Mouse (Mus musculus): Measurements from ENCODE around the gene Zc3h12a. TPM values are rescaled to one million over a fixed set of nuclear protein-coding genes. Genes with fewer than 3 reads are reported as not detected.

The Zc3h12a gene
- polyA plus RNA-seq, 1 experiment from 2014 or later = 0.90 TPM

- DNase-seq (ENCODE audit: low spot score) = no peak
- Histone ChIP-seq H3K9ac (ENCODE audit: low read length) (no peak overlapping the region), H3K9me3 (ENCODE audit: control insufficient read depth, low read length) (no peaks in the 10 kb centered on the region), H3K4me2 (ENCODE audit: low read depth) (no peak overlapping the region), H3K36me3 (ENCODE audit: control insufficient read depth, insufficient read depth, low read length) (no peaks in the 10 kb centered on the region), H3K27me3 (ENCODE audit: control insufficient read depth, insufficient read depth, low read length) (0 out of 2 replicates have a peak, but pooled peaks cover 2% of the 10 kb centered on the region), H3K4me1 (ENCODE audit: control insufficient read depth, insufficient read depth, low read length) (peaks cover 5% of the 10 kb centered on the region; the same call in 1 of the 2 replicates), H3K27ac (ENCODE audit: low read depth, low read length) (no peak overlapping the region), H3K4me3 (ENCODE audit: low read depth, low read length) (no peak overlapping the region)
- ATAC-seq (ENCODE audit: insufficient read depth, low FRiP score, low TSS enrichment) = no peak
- WGBS = 46% methylated on average over 7 of the region's 7 CpGs
Observed at GRCm38 (mm10) chr4:125124424-125125209, 3.0 kb downstream of the Zc3h12a start.

DNA sequence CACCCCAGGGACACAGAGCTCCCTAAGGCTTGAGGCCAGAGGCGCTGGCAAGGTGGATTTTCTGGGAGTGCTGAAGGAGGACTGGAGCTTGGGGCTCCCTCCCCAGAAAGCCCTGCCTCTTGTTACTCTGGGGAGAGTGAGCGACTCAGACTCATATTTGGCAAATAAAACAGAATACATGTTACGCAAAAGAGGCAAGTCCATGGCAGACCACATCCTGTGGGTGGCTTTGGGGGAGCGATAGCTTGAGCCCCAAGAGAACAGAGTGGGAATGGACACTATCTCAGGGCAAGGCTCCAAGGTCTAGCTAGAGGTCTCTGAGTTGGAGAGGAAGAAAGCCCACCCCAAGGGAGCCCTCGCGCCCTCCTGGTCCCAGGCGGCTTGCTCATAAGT, 4.4 kb downstream of the Zc3h12a start:
- Histone ChIP-seq H3K9me3 (ENCODE audit: control insufficient read depth, low read length) (no peaks in the 10 kb centered on the region), H3K9ac (ENCODE audit: low read length) (no peak overlapping the region), H3K36me3 (ENCODE audit: control insufficient read depth, insufficient read depth, low read length) (no peaks in the 10 kb centered on the region), H3K4me1 (ENCODE audit: control insufficient read depth, insufficient read depth, low read length) (peaks cover 5% of the 10 kb centered on the region; the same call in 1 of the 2 replicates), H3K27me3 (ENCODE audit: control insufficient read depth, insufficient read depth, low read length) (no peaks in the 10 kb centered on the region), H3K4me3 (ENCODE audit: low read depth, low read length) (no peak overlapping the region), H3K4me2 (ENCODE audit: low read depth) (no peak overlapping the region), H3K27ac (ENCODE audit: low read depth, low read length) (no peak overlapping the region)
- DNase-seq (ENCODE audit: low spot score) = no peak
- no peak for ATAC-seq (ENCODE audit: insufficient read depth, low FRiP score, low TSS enrichment)
- WGBS = 74% methylated on average over 7 of the region's 7 CpGs

DNA sequence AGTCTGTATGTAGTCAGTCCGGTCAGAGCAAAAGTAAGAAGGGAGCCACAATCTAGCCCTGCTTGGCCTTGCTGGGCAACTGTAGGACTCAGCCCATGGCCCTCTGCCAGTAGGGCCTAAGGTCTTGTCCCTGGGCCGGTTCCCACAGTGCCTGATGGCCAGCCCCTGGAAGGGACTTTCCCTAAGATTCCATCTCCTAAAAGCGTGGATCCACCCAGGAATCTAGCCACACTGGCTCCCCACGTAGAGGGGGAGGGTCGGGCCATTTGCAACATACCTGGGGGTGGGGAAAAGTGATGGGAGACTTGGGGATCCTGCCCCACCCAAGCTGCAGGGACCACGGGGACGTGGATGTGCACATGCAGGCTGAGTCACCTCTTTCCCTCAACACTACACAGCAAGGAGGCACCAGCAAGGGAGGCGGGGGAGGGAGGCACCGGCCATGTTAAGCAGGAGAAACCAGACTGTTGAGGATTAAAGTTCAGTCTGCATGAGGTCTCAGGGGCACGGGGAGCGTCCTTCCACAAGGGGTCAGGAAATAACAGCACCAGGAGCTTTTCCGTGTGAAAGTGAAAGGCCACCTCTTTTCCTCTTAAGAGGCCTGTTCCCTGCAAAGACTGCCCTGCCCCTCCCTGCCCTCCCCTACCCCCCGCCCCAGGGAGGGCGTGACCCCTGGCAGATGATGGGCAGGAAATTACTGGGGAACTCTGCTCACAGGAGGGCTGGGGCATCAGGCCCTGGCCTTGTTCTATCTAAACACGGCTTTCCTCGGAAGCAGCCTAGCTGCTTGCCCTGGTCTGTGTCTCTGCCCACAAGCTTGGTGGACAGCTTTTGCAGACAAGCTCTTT, 5.0 kb downstream of the Zc3h12a start:
- Histone ChIP-seq H3K4me1 (ENCODE audit: control insufficient read depth, insufficient read depth, low read length) (peaks cover 5% of the 10 kb centered on the region; the same call in 1 of the 2 replicates), H3K9me3 (ENCODE audit: control insufficient read depth, low read length) (no peaks in the 10 kb centered on the region), H3K27me3 (ENCODE audit: control insufficient read depth, insufficient read depth, low read length) (no peaks in the 10 kb centered on the region), H3K4me3 (ENCODE audit: low read depth, low read length) (no peak overlapping the region), H3K36me3 (ENCODE audit: control insufficient read depth, insufficient read depth, low read length) (no peaks in the 10 kb centered on the region), H3K4me2 (ENCODE audit: low read depth) (no peak overlapping the region), H3K27ac (ENCODE audit: low read depth, low read length) (no peak overlapping the region), H3K9ac (ENCODE audit: low read length) (no peak overlapping the region)
- no peak for DNase-seq (ENCODE audit: low spot score)
- WGBS = 20% methylated on average over 16 of the region's 16 CpGs
- ATAC-seq (ENCODE audit: insufficient read depth, low FRiP score, low TSS enrichment) = no peak

DNA sequence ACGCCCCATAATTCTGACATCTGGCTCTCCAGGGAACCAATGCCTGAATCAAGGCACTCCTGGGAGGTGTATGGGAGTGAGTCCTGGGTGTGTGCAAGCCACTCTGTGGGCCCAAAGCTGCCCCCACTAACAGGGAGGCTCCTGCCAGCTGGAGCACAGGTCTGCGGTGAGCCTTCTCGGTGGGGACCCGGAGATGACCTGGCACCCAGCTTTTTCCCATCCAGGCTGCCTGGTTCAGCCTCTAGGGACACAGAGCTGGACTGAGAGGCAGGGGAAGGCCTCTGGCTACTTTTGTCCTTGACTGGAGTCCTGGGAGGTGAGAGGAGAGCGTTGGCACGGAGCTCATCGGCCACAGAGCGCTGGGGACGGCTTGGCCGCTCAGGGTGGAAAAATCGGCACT, 7.9 kb downstream of the Zc3h12a start:
- no peaks in the 10 kb centered on the region for H3K9me3 ChIP-seq (ENCODE audit: control insufficient read depth, low read length)
- ATAC-seq (ENCODE audit: insufficient read depth, low FRiP score, low TSS enrichment) (no peak), DNase-seq (ENCODE audit: low spot score) (no peak)
- no peak overlapping the region for H3K4me2 ChIP-seq (ENCODE audit: low read depth)
- no peak overlapping the region for H3K9ac ChIP-seq (ENCODE audit: low read length)
- no peak overlapping the region for H3K4me3 ChIP-seq (ENCODE audit: low read depth, low read length)
- WGBS = 93% methylated on average over 11 of the region's 11 CpGs
- no peaks in the 10 kb centered on the region for H3K36me3 ChIP-seq (ENCODE audit: control insufficient read depth, insufficient read depth, low read length)
- H3K27me3 ChIP-seq (ENCODE audit: control insufficient read depth, insufficient read depth, low read length) = no peaks in the 10 kb centered on the region
- H3K4me1 ChIP-seq (ENCODE audit: control insufficient read depth, insufficient read depth, low read length) = peaks cover 10% of the 10 kb centered on the region; the same call in 1 of the 2 replicates
- H3K27ac ChIP-seq (ENCODE audit: low read depth, low read length) = no peak overlapping the region

DNA sequence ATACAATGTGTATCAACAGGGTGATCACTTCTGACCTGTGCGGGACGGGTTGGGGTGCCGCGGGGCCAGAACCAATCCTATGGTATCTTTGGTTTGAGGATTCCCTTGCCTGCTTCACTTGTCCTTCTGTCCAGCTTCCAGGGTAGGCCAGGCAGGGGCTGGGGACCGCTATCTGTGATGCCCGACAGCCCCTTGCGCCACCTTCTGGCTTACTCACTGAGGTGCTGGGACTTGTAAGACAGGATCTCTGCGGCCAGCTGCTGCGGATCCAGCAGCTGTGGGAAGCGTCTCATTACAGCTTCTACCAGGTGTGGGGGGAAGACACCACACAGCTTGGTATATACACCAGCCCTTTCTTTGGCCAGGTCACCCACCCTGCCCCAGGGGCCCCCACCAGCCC, 8.6 kb downstream of the Zc3h12a start:
- H3K4me3 ChIP-seq (ENCODE audit: low read depth, low read length) = no peak overlapping the region
- H3K36me3 ChIP-seq (ENCODE audit: control insufficient read depth, insufficient read depth, low read length) = no peaks in the 10 kb centered on the region
- H3K4me1 ChIP-seq (ENCODE audit: control insufficient read depth, insufficient read depth, low read length) = peaks cover 10% of the 10 kb centered on the region; the same call in 1 of the 2 replicates
- no peak overlapping the region for H3K4me2 ChIP-seq (ENCODE audit: low read depth)
- H3K9me3 ChIP-seq (ENCODE audit: control insufficient read depth, low read length) = no peaks in the 10 kb centered on the region
- H3K27me3 ChIP-seq (ENCODE audit: control insufficient read depth, insufficient read depth, low read length) = no peaks in the 10 kb centered on the region
- DNase-seq (ENCODE audit: low spot score) (peak; percentile 53), ATAC-seq (ENCODE audit: insufficient read depth, low FRiP score, low TSS enrichment) (no peak)
- WGBS = 25% methylated on average over 10 of the region's 10 CpGs
- no peak overlapping the region for H3K27ac ChIP-seq (ENCODE audit: low read depth, low read length)
- H3K9ac ChIP-seq (ENCODE audit: low read length) = no peak overlapping the region

DNA sequence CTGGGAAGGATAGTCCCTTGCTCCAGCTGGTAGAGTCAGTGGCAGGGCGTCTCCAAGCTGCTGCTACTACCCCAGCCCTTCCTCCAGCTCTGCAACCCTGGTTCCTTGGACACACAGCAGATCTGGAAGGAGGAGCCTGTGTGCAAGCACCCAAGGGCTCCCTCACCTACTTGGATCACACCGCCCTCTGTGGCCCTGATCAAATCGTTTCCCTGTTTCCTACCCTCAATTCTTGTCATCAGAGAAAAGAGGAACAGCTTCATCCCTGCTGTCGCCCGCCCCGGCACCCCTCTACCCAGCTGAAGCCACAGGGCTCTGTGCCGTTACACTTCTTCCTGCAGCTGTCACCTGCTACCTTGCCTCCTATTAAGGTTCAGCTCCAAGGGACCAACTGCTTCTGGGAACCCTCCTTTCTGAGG, 9.7 kb downstream of the Zc3h12a start:
- peaks cover 7% of the 10 kb centered on the region; the same call in 1 of the 2 replicates for H3K4me1 ChIP-seq (ENCODE audit: control insufficient read depth, insufficient read depth, low read length)
- H3K4me2 ChIP-seq (ENCODE audit: low read depth) = no peak overlapping the region
- no peak overlapping the region for H3K9ac ChIP-seq (ENCODE audit: low read length)
- ATAC-seq (ENCODE audit: insufficient read depth, low FRiP score, low TSS enrichment) = no peak
- 83% methylated on average over 7 of the region's 7 CpGs for WGBS
- no peak overlapping the region for H3K27ac ChIP-seq (ENCODE audit: low read depth, low read length)
- DNase-seq (ENCODE audit: low spot score) = no peak
- no peaks in the 10 kb centered on the region for H3K9me3 ChIP-seq (ENCODE audit: control insufficient read depth, low read length)
- H3K27me3 ChIP-seq (ENCODE audit: control insufficient read depth, insufficient read depth, low read length) = no peaks in the 10 kb centered on the region
- H3K36me3 ChIP-seq (ENCODE audit: control insufficient read depth, insufficient read depth, low read length) = no peaks in the 10 kb centered on the region
- H3K4me3 ChIP-seq (ENCODE audit: low read depth, low read length) = no peak overlapping the region

DNA sequence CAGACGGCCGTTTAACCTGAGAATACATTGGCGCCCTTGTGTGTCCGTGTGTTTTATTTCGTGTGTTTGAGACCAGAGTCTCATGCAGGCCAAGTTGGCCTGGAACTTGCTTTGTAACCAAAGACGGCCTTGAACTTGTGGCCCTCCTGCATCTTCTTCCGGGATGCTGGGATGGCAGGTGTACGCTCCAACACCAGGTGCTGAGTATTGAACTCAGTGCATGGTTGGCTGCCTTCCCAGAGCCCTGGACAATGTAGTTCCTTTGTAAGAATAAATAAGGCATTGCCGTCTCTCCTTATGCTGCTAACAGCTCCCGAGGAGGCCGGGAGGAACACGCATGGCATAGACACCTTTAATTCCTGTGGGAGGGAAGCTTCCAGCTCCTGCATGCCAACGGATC, 10.7 kb downstream of the Zc3h12a start:
- WGBS = 87% methylated on average over 13 of the region's 13 CpGs
- Histone ChIP-seq H3K4me3 (ENCODE audit: low read depth, low read length) (no peak overlapping the region), H3K4me2 (ENCODE audit: low read depth) (no peak overlapping the region), H3K36me3 (ENCODE audit: control insufficient read depth, insufficient read depth, low read length) (no peaks in the 10 kb centered on the region), H3K4me1 (ENCODE audit: control insufficient read depth, insufficient read depth, low read length) (peaks cover 5% of the 10 kb centered on the region; the same call in 1 of the 2 replicates), H3K9me3 (ENCODE audit: control insufficient read depth, low read length) (no peaks in the 10 kb centered on the region), H3K9ac (ENCODE audit: low read length) (no peak overlapping the region), H3K27ac (ENCODE audit: low read depth, low read length) (no peak overlapping the region), H3K27me3 (ENCODE audit: control insufficient read depth, insufficient read depth, low read length) (no peaks in the 10 kb centered on the region)
- ATAC-seq (ENCODE audit: insufficient read depth, low FRiP score, low TSS enrichment) (no peak), DNase-seq (ENCODE audit: low spot score) (no peak)

GRCm38 (mm10) chr4:125116090-125116861, 11.4 kb downstream of the Zc3h12a start:
- Histone ChIP-seq H3K4me1 (ENCODE audit: control insufficient read depth, insufficient read depth, low read length) (peaks cover 5% of the 10 kb centered on the region; the same call in 1 of the 2 replicates), H3K27me3 (ENCODE audit: control insufficient read depth, insufficient read depth, low read length) (no peaks in the 10 kb centered on the region), H3K4me3 (ENCODE audit: low read depth, low read length) (no peak overlapping the region), H3K36me3 (ENCODE audit: control insufficient read depth, insufficient read depth, low read length) (no peaks in the 10 kb centered on the region), H3K9ac (ENCODE audit: low read length) (no peak overlapping the region), H3K9me3 (ENCODE audit: control insufficient read depth, low read length) (no peaks in the 10 kb centered on the region), H3K27ac (ENCODE audit: low read depth, low read length) (no peak overlapping the region), H3K4me2 (ENCODE audit: low read depth) (no peak overlapping the region)
- ATAC-seq (ENCODE audit: insufficient read depth, low FRiP score, low TSS enrichment) (no peak), DNase-seq (ENCODE audit: low spot score) (no peak)
- 76% methylated on average over 9 of the region's 9 CpGs for WGBS

All from neural tube, embryonic 11.5 days (tissue).